Mouse (Mus musculus) cerebellum, postnatal 36 days (tissue): ENCODE measurements at regions not wholly inside any gene's neighbourhood (a gene's known extent, or its start where the extent isn't known, plus 50 kb on each side); places are given as distances from the start of the nearest gene placed in this dataset.

ENCODE experiments used
- DNase-seq, 2 experiments: peaks; one replicate each; pipeline ENCODE4 v3.0.0; 2021 to 2022; ENCODE audit warnings: mixed read lengths in 2 of 2

GRCm38 (mm10) chr11:114483823-114484667 lies 184.3 kb upstream of the Rpl38 start:
- DNase-seq, result peak; percentile 55 to 73

- DNase-seq, result peak in 1 of 2 experiments; percentile 48
Measured at GRCm38 (mm10) chr11:114483350-114483749, 185.0 kb upstream of the Rpl38 start.

GRCm38 (mm10) chr11:114482070-114482469 lies 186.3 kb upstream of the Rpl38 start:
- peak in 1 of 2 experiments; percentile 29 for DNase-seq

- peak in 1 of 2 experiments; percentile 27 for DNase-seq
Measured at GRCm38 (mm10) chr11:114481037-114481436, 187.3 kb upstream of the Rpl38 start.

- peak; percentile 54 to 64 for DNase-seq
Measured at GRCm38 (mm10) chr11:114480119-114480540, 188.2 kb upstream of the Rpl38 start.

GRCm38 (mm10) chr11:114478736-114479135 lies 189.6 kb upstream of the Rpl38 start:
- DNase-seq, result no peak

GRCm38 (mm10) chr11:114477365-114477764 lies 191.0 kb upstream of the Rpl38 start:
- DNase-seq, result peak; percentile 54 to 68

GRCm38 (mm10) chr11:114472501-114473260 lies 195.6 kb upstream of the Rpl38 start:
- DNase-seq, result no peak

- DNase-seq, result peak in 1 of 2 experiments; percentile 51
Measured at GRCm38 (mm10) chr11:114468394-114468793, 199.9 kb upstream of the Rpl38 start.

- peak in 1 of 2 experiments; percentile 44 for DNase-seq
Measured at GRCm38 (mm10) chr11:114467803-114468202, 200.5 kb upstream of the Rpl38 start.

- no peak for DNase-seq
Measured at GRCm38 (mm10) chr11:114465486-114465885, 202.8 kb upstream of the Rpl38 start.

GRCm38 (mm10) chr11:114462755-114463374 lies 205.5 kb upstream of the Rpl38 start:
- peak; percentile 67 to 68 for DNase-seq

GRCm38 (mm10) chr11:114454876-114455330 lies 213.4 kb upstream of the Rpl38 start:
- DNase-seq, result peak; percentile 49 to 59

- DNase-seq, result peak; percentile 81 to 82
Measured at GRCm38 (mm10) chr11:114448776-114449401, 219.4 kb upstream of the Rpl38 start.

GRCm38 (mm10) chr11:114447461-114447847 lies 220.9 kb upstream of the Rpl38 start:
- no peak for DNase-seq

- DNase-seq, result no peak
Measured at GRCm38 (mm10) chr11:114446617-114447460, 221.5 kb upstream of the Rpl38 start.

GRCm38 (mm10) chr11:114446075-114446616 lies 222.2 kb upstream of the Rpl38 start:
- DNase-seq, result no peak

GRCm38 (mm10) chr11:114444211-114444610 lies 224.1 kb upstream of the Rpl38 start:
- no peak for DNase-seq

- peak in 1 of 2 experiments; percentile 25 for DNase-seq
Measured at GRCm38 (mm10) chr11:114443444-114443843, 224.9 kb upstream of the Rpl38 start.

GRCm38 (mm10) chr11:114439314-114439713 lies 229.0 kb upstream of the Rpl38 start:
- DNase-seq, result peak; percentile 46 to 56

- no peak for DNase-seq
Measured at GRCm38 (mm10) chr11:114435788-114436187, 232.5 kb upstream of the Rpl38 start.
